Mouse (Mus musculus): ENCODE measurements around the gene Spata2.

- no peak for TF ChIP-seq POLR2A (IDR thresholded peaks at IDR 0.05; ENCODE audit: insufficient read depth, low read depth, low read length)
- no peak for TF ChIP-seq CTCF (IDR thresholded peaks at IDR 0.05)
- TF ChIP-seq EP300 (IDR thresholded peaks at IDR 0.05; ENCODE audit: insufficient read depth, low read depth, low read length), result no peak
Observed at GRCm38 (mm10) chr2:167491757-167492708, 654 bp downstream of the Spata2 start, which contains the start of gene Rnf114.
